Mouse (Mus musculus) embryonic facial prominence, embryonic 11.5 days (tissue): ENCODE measurements at regions not wholly inside any gene's neighbourhood (a gene's known extent, or its start where the extent isn't known, plus 50 kb on each side); places are given as distances from the start of the nearest gene placed in this dataset.

Experiments used
- ATAC-seq: fragments of 200-750 bp; cut with Nextera tagmentation; replicated peaks from 2 replicates; pipeline ENCODE4 v1.8.0; 2017; ENCODE audit warnings: low read depth; ENCODE audit not compliant: insufficient number of reproducible peaks, low FRiP score, low TSS enrichment
- DNase-seq: peaks from one replicate; pipeline ENCODE4 v3.0.0-alpha.2; 2015; ENCODE audit warnings: low spot score
- H3K27ac ChIP-seq: fragments of 300-500 bp; sonication (generic); replicated peaks from 2 replicates; pipeline ENCODE4 v1.5.1; 2014; ENCODE audit warnings: mild to moderate bottlenecking, low read depth, low read length, control low read depth
- H3K27me3 ChIP-seq: fragments of 300-500 bp; sonication (generic); 2 replicates; pipeline ENCODE4 v1.6.1; 2014; ENCODE audit warnings: mild to moderate bottlenecking, low read length, moderate library complexity, mixed read lengths; ENCODE audit not compliant: control insufficient read depth, insufficient read depth
- H3K36me3 ChIP-seq: fragments of 300-500 bp; sonication (generic); replicated peaks from 2 replicates; pipeline ENCODE4 v1.6.1; 2014; ENCODE audit warnings: low read depth, mild to moderate bottlenecking, low read length, moderate library complexity, mixed read lengths; ENCODE audit not compliant: control insufficient read depth, insufficient read depth
- H3K4me1 ChIP-seq: fragments of 300-500 bp; sonication (generic); 2 replicates; pipeline ENCODE4 v1.6.1; 2014; ENCODE audit warnings: low read length, mixed read lengths; ENCODE audit not compliant: control insufficient read depth, insufficient read depth
- H3K4me2 ChIP-seq: fragments of 300-500 bp; sonication (generic); 2 replicates; pipeline ENCODE4 v1.6.1; 2014; ENCODE audit warnings: low read depth, mild to moderate bottlenecking, control low read depth, low read length, moderate library complexity
- H3K4me3 ChIP-seq: fragments of 300-500 bp; sonication (generic); 2 replicates; pipeline ENCODE4 v1.5.1; 2014; ENCODE audit warnings: low read depth, low read length, control low read depth
- H3K9ac ChIP-seq: fragments of 300-500 bp; sonication (generic); replicated peaks from 2 replicates; pipeline ENCODE4 v1.6.1; 2014; ENCODE audit warnings: mild to moderate bottlenecking, control low read depth, low read length
- H3K9me3 ChIP-seq: fragments of 300-500 bp; sonication (generic); replicated peaks from 2 replicates; pipeline ENCODE4 v1.6.1; 2016; ENCODE audit warnings: mild to moderate bottlenecking, low read length, inconsistent platforms, mixed read lengths; ENCODE audit not compliant: control insufficient read depth
- WGBS: fragments of 180-500 bp; shearing (Covaris S2); extraction: QIAGEN DNeasy Blood & Tissue Kit; methylation state at CpG from one replicate; pipeline ENCODE4 v1.1.7; 2014; 5-methylcytosine and 5-hydroxymethylcytosine counted together

- Histone ChIP-seq H3K4me1 (no peaks in the 10 kb centered on the region), H3K36me3 (no peaks in the 10 kb centered on the region), H3K27ac (no peak overlapping the region), H3K4me2 (no peak overlapping the region), H3K27me3 (no peaks in the 10 kb centered on the region), H3K9ac (no peak overlapping the region), H3K9me3 (no peaks in the 10 kb centered on the region), H3K4me3 (no peak overlapping the region)
- no peak for ATAC-seq
- 79% methylated on average over 5 of the region's 5 CpGs for WGBS
- DNase-seq, result no peak
Observed at GRCm38 (mm10) chr5:116868115-116868514, 247.8 kb downstream of the Suds3 start.

- no peak for ATAC-seq
- H3K4me3 ChIP-seq, result no peak overlapping the region
Observed at GRCm38 (mm10) chr5:116864275-116864674, 251.6 kb downstream of the Suds3 start.

GRCm38 (mm10) chr5:116852691-116853090 is 261.1 kb upstream of the Srrm4 start:
- ATAC-seq (no peak), DNase-seq (no peak)
- Histone ChIP-seq H3K9ac (no peak overlapping the region), H3K36me3 (no peaks in the 10 kb centered on the region), H3K4me1 (no peaks in the 10 kb centered on the region), H3K27me3 (no peaks in the 10 kb centered on the region), H3K27ac (no peak overlapping the region), H3K4me3 (no peak overlapping the region), H3K9me3 (no peaks in the 10 kb centered on the region), H3K4me2 (no peak overlapping the region)
- 84% methylated on average over 7 of the region's 7 CpGs for WGBS

More at GRCm38 (mm10) chr5:116864275-116864674, 251.6 kb downstream of the Suds3 start:
- DNase-seq, result no peak
- no peak overlapping the region for H3K9ac ChIP-seq
- H3K4me1 ChIP-seq, result no peaks in the 10 kb centered on the region
- H3K4me2 ChIP-seq, result no peak overlapping the region
- WGBS, result 87% methylated on average over 11 of the region's 11 CpGs
- no peaks in the 10 kb centered on the region for H3K36me3 ChIP-seq
- no peaks in the 10 kb centered on the region for H3K9me3 ChIP-seq
- H3K27ac ChIP-seq, result no peak overlapping the region
- no peaks in the 10 kb centered on the region for H3K27me3 ChIP-seq

- ATAC-seq, result no peak
- Histone ChIP-seq H3K9me3 (no peaks in the 10 kb centered on the region), H3K4me1 (no peaks in the 10 kb centered on the region), H3K4me2 (no peak overlapping the region), H3K4me3 (no peak overlapping the region), H3K9ac (no peak overlapping the region), H3K27me3 (no peaks in the 10 kb centered on the region), H3K27ac (no peak overlapping the region), H3K36me3 (no peaks in the 10 kb centered on the region)
- 71% methylated on average over 3 of the region's 3 CpGs for WGBS
- no peak for DNase-seq
Observed at GRCm38 (mm10) chr5:116831874-116832273, 240.3 kb upstream of the Srrm4 start.

- H3K27me3 ChIP-seq, result no peaks in the 10 kb centered on the region
- WGBS, result 10% methylated on average over 11 of the region's 11 CpGs
- no peaks in the 10 kb centered on the region for H3K36me3 ChIP-seq
- H3K27ac ChIP-seq, result no peak overlapping the region
- no peaks in the 10 kb centered on the region for H3K9me3 ChIP-seq
- H3K9ac ChIP-seq, result no peak overlapping the region
- no peak overlapping the region for H3K4me2 ChIP-seq
- H3K4me3 ChIP-seq, result no peak overlapping the region
- ATAC-seq, result no peak
- H3K4me1 ChIP-seq, result no peaks in the 10 kb centered on the region
- DNase-seq, result peak; percentile 87
Observed at GRCm38 (mm10) chr5:116829771-116830170, 238.2 kb upstream of the Srrm4 start.

DNA sequence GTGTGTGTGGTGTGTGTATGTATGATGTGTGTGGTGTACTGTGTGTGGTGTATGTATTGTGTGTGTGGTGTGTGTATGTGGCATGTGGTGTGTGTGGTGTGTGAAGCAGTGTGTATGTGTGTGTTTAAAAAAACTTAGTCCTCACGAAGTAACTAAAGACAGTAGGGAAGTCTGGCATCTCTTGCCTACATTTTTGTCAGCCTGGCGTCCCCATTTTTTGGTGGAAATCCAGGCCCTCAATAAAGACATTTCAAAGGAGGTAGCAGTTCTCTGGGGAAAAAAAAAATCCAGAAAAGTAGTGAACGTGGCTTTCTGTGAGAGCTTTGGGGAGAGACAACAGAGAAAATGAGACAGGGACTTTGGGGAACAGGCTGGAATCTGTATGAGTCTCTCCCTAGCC is 231.6 kb upstream of the Srrm4 start:
- Histone ChIP-seq H3K27me3 (no peaks in the 10 kb centered on the region), H3K4me2 (no peak overlapping the region), H3K9ac (no peak overlapping the region), H3K4me1 (no peaks in the 10 kb centered on the region), H3K4me3 (no peak overlapping the region), H3K9me3 (no peaks in the 10 kb centered on the region), H3K27ac (no peak overlapping the region), H3K36me3 (no peaks in the 10 kb centered on the region)
- 75% methylated on average over 3 of the region's 3 CpGs for WGBS
- DNase-seq (no peak), ATAC-seq (no peak)

DNA sequence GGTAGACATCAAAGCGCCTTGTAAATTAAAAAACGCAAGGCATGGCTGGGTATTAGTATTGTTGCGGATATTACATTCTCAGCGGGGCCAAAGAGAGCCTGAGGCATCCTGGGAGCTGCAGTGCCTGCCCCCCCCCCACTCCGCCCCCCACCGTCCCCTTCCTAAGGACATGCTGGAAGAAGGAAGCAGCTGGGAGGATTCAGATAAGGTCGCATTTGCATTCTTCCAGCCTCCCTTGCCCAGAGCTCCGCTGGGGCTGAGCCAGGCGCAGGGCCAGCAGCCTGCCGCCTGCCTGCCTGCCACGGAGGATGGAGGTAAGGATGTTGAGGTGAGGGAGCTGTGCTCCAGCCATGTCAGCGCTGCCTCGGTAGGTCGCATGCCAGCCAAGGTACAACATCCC is 230.5 kb upstream of the Srrm4 start:
- Histone ChIP-seq H3K4me3 (no peak overlapping the region), H3K4me2 (no peak overlapping the region)
- DNase-seq, result no peak

DNA sequence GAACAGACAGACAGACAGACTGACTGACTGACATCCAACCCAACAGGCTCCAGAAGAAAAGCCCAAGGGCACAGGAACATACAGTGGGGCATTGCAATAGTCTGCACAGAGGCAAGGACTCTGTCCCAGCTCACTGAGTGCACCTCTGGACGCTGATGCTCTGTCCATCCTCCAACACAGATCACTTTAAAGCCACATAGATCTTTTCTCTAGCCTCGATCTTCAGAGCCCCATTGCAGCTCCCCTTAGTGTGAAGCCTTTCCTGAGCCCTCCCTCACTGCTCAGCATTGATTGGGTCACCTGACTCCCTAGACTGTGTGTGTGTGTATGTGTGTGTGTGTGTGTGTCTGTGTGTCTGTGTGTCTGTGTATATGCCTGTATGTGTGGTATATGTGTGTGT is 218.2 kb upstream of the Srrm4 start:
- Histone ChIP-seq H3K9ac (no peak overlapping the region), H3K4me3 (no peak overlapping the region), H3K27me3 (no peaks in the 10 kb centered on the region), H3K4me1 (no peaks in the 10 kb centered on the region), H3K4me2 (no peak overlapping the region), H3K9me3 (no peaks in the 10 kb centered on the region), H3K27ac (0 out of 2 replicates have a peak overlapping the region, but pooled peaks have one; percentile 8), H3K36me3 (no peaks in the 10 kb centered on the region)
- ATAC-seq, result peak; percentile 25; the same call in 1 of the 2 replicates
- WGBS, result 25% methylated on average over 2 of the region's 2 CpGs
- peak; percentile 4 for DNase-seq

More for the DNA sequence above, 230.5 kb upstream of the Srrm4 start:
- H3K4me1 ChIP-seq, result no peaks in the 10 kb centered on the region
- WGBS, result 20% methylated on average over 14 of the region's 14 CpGs
- H3K9ac ChIP-seq, result no peak overlapping the region
- H3K36me3 ChIP-seq, result no peaks in the 10 kb centered on the region
- no peak overlapping the region for H3K27ac ChIP-seq
- no peaks in the 10 kb centered on the region for H3K9me3 ChIP-seq
- no peaks in the 10 kb centered on the region for H3K27me3 ChIP-seq
- no peak for ATAC-seq
